Mouse (Mus musculus): ENCODE measurements around the gene Pzp. TPM values are rescaled to one million over a fixed set of nuclear protein-coding genes. Genes with fewer than 3 reads are reported as not detected.

Gene Pzp
- 0.15 and 0.57 TPM in 2 replicates for polyA plus RNA-seq (2016; fragmentation: Nextera tagmentation; extraction: Ambion mirVana)

DNA sequence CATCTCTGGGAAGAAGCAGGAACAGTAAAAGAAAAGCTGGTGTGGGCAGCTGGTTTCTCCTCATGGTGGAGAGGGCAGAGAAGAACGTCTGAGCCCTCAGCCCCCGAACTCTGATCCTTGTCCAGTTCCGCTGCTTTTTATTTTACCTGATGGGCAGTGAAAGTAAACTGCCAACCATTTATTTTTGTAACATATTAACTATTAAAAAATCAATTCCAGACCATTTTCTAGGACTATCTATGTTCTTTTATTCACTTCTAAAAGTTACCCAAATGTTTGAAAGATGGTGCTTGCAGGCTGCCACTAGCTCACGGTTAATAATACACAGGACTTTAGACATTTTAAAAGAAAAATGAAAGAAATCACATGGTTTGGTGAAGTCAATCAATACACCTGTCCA, at the start of gene Pzp:
TSS of gene Pzp (minus strand) at position 120 of the 400 bp plus-strand sequence.
- DNase-seq (ENCODE audit: low spot score) = no peak
- Histone ChIP-seq H3K27me3 (ENCODE audit: insufficient read depth, poor library complexity, severe bottlenecking) (no peaks in the 10 kb centered on the region), H3K27ac (no peak within 1 kb of the TSS), H3K4me3 (no peak within 1 kb of the TSS), H3K36me3 (no peaks in the 10 kb centered on the region), H3K9me3 (no peaks in the 10 kb centered on the region), H3K4me1 (no peaks in the 10 kb centered on the region)
- WGBS = 84% methylated on average over 4 of the region's 4 CpGs

GRCm38 (mm10) chr6:128566589-128566988, 40.1 kb upstream of the Pzp start:
- WGBS = 83% methylated on average over 11 of the region's 11 CpGs
- no peaks in the 10 kb centered on the region for H3K4me1 ChIP-seq
- H3K27me3 ChIP-seq (ENCODE audit: insufficient read depth, poor library complexity, severe bottlenecking) = no peaks in the 10 kb centered on the region
- H3K4me3 ChIP-seq = no peak overlapping the region
- H3K9me3 ChIP-seq = no peaks in the 10 kb centered on the region
- no peak for DNase-seq (ENCODE audit: low spot score)
- no peaks in the 10 kb centered on the region for H3K36me3 ChIP-seq
- no peak overlapping the region for H3K27ac ChIP-seq

DNA sequence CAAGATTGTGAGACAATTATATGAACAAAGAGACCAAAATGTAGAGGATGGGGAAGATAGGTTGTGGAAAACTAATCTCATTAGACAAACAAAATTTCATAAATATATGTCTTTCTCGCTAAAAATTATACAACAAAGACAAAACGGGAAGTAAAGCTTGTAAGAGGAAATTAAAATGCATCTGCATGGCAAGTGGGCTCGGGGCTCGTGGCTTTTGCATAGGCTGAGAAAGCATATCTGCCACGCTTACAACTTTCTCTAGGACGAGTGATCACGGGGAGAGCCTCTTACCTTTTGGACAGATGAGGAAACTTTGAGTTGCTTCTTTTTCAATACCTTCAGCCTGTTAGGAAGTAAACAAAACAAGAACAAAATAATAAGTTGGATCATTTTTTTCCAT, 27.5 kb upstream of the Pzp start:
- Histone ChIP-seq H3K9me3 (no peaks in the 10 kb centered on the region), H3K4me3 (no peak overlapping the region), H3K36me3 (no peaks in the 10 kb centered on the region), H3K27me3 (ENCODE audit: insufficient read depth, poor library complexity, severe bottlenecking) (no peaks in the 10 kb centered on the region), H3K27ac (no peak overlapping the region), H3K4me1 (no peaks in the 10 kb centered on the region)
- DNase-seq (ENCODE audit: low spot score) = no peak
- 84% methylated on average over 7 of the region's 7 CpGs for WGBS

- WGBS = 76% methylated on average over 15 of the region's 15 CpGs
- H3K27ac ChIP-seq = no peak overlapping the region
These were observed 23.2 kb upstream of the Pzp start for GRCm38 (mm10) chr6:128549463-128550452.

DNA sequence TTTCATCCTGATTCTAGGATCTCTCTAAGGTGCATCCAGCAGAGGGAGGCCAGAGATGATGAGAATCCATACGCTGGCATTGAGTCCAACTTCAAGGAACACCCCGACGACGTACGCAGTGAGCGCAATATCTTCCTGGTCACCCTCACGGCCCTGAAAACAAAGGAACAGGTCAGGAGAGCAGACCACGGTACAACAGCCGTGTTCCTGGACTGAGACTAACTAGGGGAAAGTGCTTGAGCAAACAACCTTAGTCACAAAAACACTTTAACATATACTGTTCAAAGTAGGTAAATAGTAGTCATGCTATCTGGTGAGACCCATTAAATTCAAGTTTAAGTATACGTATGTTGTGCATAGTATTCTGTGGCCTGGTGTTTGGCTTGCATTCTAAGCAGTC, 22.0 kb upstream of the Pzp start:
- H3K27ac ChIP-seq = no peak overlapping the region
- H3K9me3 ChIP-seq = no peaks in the 10 kb centered on the region
- no peaks in the 10 kb centered on the region for H3K4me1 ChIP-seq
- 90% methylated on average over 10 of the region's 10 CpGs for WGBS
- no peaks in the 10 kb centered on the region for H3K27me3 ChIP-seq (ENCODE audit: insufficient read depth, poor library complexity, severe bottlenecking)
- no peak for DNase-seq (ENCODE audit: low spot score)
- no peak overlapping the region for H3K4me3 ChIP-seq
- no peaks in the 10 kb centered on the region for H3K36me3 ChIP-seq

More at GRCm38 (mm10) chr6:128549463-128550452, 23.2 kb upstream of the Pzp start:
- no peak overlapping the region for H3K4me3 ChIP-seq
- H3K27me3 ChIP-seq (ENCODE audit: insufficient read depth, poor library complexity, severe bottlenecking) = no peaks in the 10 kb centered on the region
- H3K36me3 ChIP-seq = no peaks in the 10 kb centered on the region
- H3K4me1 ChIP-seq = no peaks in the 10 kb centered on the region
- no peaks in the 10 kb centered on the region for H3K9me3 ChIP-seq
- DNase-seq (ENCODE audit: low spot score) = no peak

DNA sequence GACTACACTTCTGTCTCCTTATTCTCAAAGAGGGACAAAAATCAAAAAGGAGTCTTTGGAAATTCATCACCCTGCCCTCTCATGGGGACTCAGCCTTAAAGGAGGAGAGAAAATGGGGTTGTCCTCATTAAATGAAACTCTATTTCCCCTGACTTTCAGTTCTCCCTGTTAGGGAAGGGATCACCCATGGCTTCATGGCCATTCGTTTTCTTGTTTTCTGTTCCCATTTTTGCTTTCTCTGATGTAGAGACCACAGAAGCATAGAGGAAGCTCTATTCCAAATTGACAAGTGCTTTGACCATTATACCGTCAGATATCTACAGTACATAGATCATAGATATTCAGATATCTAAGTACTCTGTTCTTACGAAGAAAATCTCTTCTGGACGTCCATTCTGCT, 18.9 kb upstream of the Pzp start:
- H3K36me3 ChIP-seq = no peaks in the 10 kb centered on the region
- no peak overlapping the region for H3K27ac ChIP-seq
- 80% methylated on average over 4 of the region's 4 CpGs for WGBS
- H3K4me1 ChIP-seq = no peaks in the 10 kb centered on the region
- no peak overlapping the region for H3K4me3 ChIP-seq
- no peaks in the 10 kb centered on the region for H3K27me3 ChIP-seq (ENCODE audit: insufficient read depth, poor library complexity, severe bottlenecking)
- no peak for DNase-seq (ENCODE audit: low spot score)
- H3K9me3 ChIP-seq = no peaks in the 10 kb centered on the region

DNA sequence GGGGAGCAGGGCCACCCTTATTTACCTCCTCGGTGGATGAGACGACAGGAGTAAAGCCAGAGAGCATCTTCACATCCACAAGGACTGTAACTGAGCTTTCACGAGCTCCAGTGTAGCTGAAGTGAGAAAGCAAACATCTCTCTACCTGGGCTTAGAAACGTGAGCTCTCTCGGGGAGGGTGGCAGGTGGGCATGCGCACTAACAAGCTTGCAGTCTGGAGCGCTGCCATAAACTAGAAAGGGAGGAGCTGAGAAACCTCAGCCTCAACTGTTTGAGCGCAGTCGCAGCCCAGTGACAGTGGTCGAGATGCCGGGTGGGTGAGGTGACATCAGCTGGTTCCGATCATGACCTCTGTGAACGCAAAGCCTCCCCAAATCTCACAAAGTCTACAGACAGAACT, 16.7 kb upstream of the Pzp start:
- no peak for DNase-seq (ENCODE audit: low spot score)
- H3K27me3 ChIP-seq (ENCODE audit: insufficient read depth, poor library complexity, severe bottlenecking) = no peaks in the 10 kb centered on the region
- no peaks in the 10 kb centered on the region for H3K4me1 ChIP-seq
- H3K27ac ChIP-seq = no peak overlapping the region
- no peaks in the 10 kb centered on the region for H3K36me3 ChIP-seq
- no peak overlapping the region for H3K4me3 ChIP-seq
- WGBS = 76% methylated on average over 13 of the region's 13 CpGs
- no peaks in the 10 kb centered on the region for H3K9me3 ChIP-seq

DNA sequence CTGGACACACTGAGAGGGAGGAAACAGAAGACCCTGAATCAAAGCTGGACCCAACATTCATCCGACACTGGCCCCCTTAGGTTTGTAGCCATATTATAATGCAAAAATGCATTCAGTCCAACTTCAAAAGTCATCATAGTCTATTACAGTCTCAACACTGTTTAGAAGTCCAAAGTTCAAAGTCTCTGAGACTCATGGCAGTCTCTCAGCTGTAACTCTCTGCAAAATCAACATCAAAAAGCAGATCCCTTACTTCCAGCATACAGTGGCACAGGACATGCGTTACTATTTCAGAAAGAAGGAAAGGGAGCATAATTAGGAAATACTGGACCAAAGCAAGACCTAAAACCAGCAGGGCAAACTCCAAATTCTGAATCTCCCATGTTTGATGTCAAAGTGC, 8.7 kb upstream of the Pzp start:
- 83% methylated on average over 2 of the region's 2 CpGs for WGBS
- Histone ChIP-seq H3K4me3 (no peak overlapping the region), H3K4me1 (no peaks in the 10 kb centered on the region), H3K27ac (no peak overlapping the region), H3K36me3 (no peaks in the 10 kb centered on the region), H3K27me3 (ENCODE audit: insufficient read depth, poor library complexity, severe bottlenecking) (no peaks in the 10 kb centered on the region), H3K9me3 (no peaks in the 10 kb centered on the region)
- DNase-seq (ENCODE audit: low spot score) = no peak

- Histone ChIP-seq H3K4me1 (no peaks in the 10 kb centered on the region), H3K36me3 (no peaks in the 10 kb centered on the region), H3K4me3 (no peak overlapping the region), H3K27me3 (ENCODE audit: insufficient read depth, poor library complexity, severe bottlenecking) (no peaks in the 10 kb centered on the region), H3K9me3 (no peaks in the 10 kb centered on the region), H3K27ac (no peak overlapping the region)
- WGBS = 90% methylated on average over 6 of the region's 6 CpGs
- no peak for DNase-seq (ENCODE audit: low spot score)
These were observed 6.8 kb upstream of the Pzp start for GRCm38 (mm10) chr6:128533296-128533695.

GRCm38 (mm10) chr6:128532701-128533100, 6.2 kb upstream of the Pzp start:
- Histone ChIP-seq H3K9me3 (no peaks in the 10 kb centered on the region), H3K27me3 (ENCODE audit: insufficient read depth, poor library complexity, severe bottlenecking) (no peaks in the 10 kb centered on the region), H3K27ac (no peak overlapping the region), H3K36me3 (no peaks in the 10 kb centered on the region), H3K4me1 (no peaks in the 10 kb centered on the region), H3K4me3 (no peak overlapping the region)
- no peak for DNase-seq (ENCODE audit: low spot score)
- WGBS = 85% methylated on average over 9 of the region's 9 CpGs

DNA sequence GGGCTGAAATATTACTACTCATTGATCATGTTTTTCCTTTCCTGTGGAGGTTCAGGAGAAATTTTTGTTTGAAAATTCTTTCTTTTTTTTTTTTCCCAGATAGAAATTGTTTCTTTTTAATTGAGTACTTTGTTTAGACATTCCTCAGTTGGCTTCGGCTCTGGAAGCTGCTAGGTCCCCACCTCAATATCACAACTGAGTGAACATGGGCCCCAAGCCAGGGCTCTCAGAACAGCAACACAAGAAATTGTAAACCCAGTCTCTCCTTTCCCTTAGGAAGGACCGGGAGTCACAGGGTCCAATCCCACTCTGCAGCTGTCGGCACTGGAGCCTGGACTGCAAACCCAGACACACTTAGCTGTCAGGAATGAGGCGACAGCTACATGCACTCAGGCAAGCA, 2.0 kb upstream of the Pzp start:
- no peaks in the 10 kb centered on the region for H3K4me1 ChIP-seq
- DNase-seq (ENCODE audit: low spot score) = no peak
- no peaks in the 10 kb centered on the region for H3K9me3 ChIP-seq
- no peaks in the 10 kb centered on the region for H3K36me3 ChIP-seq
- WGBS = 45% methylated on average over 4 of the region's 4 CpGs
- H3K27ac ChIP-seq = no peak overlapping the region
- no peaks in the 10 kb centered on the region for H3K27me3 ChIP-seq (ENCODE audit: insufficient read depth, poor library complexity, severe bottlenecking)
- H3K4me3 ChIP-seq = no peak overlapping the region

GRCm38 (mm10) chr6:128527110-128527509, 590 bp upstream of the Pzp start:
- Histone ChIP-seq H3K4me3 (no peak overlapping the region), H3K27ac (no peak overlapping the region), H3K27me3 (ENCODE audit: insufficient read depth, poor library complexity, severe bottlenecking) (no peaks in the 10 kb centered on the region), H3K9me3 (no peaks in the 10 kb centered on the region), H3K4me1 (no peaks in the 10 kb centered on the region), H3K36me3 (no peaks in the 10 kb centered on the region)
- no peak for DNase-seq (ENCODE audit: low spot score)
- WGBS = 52% methylated on average over 1 of the region's 1 CpGs

- H3K4me3 ChIP-seq = no peak overlapping the region
- no peaks in the 10 kb centered on the region for H3K9me3 ChIP-seq
- no peaks in the 10 kb centered on the region for H3K4me1 ChIP-seq
- no peak for DNase-seq (ENCODE audit: low spot score)
- WGBS = 87% methylated on average over 4 of the region's 4 CpGs
- no peaks in the 10 kb centered on the region for H3K36me3 ChIP-seq
- no peaks in the 10 kb centered on the region for H3K27me3 ChIP-seq (ENCODE audit: insufficient read depth, poor library complexity, severe bottlenecking)
- no peak overlapping the region for H3K27ac ChIP-seq
These were observed 719 bp downstream of the Pzp start for GRCm38 (mm10) chr6:128525801-128526200.

All from heart, embryonic 10.5 days (tissue).